Mouse (Mus musculus): ENCODE data around the gene Klrg1. TPM values are rescaled to one million over a fixed set of nuclear protein-coding genes. Genes with fewer than 3 reads are reported as not detected.

The Klrg1 gene
- total RNA-seq (2015) (0.56 and 0.64 TPM in 2 replicates), total RNA-seq (2017) (0.44 and 0.65 TPM in 2 replicates)

- ATAC-seq (ENCODE audit: poor library complexity, severe bottlenecking), result no peak
Measured at GRCm38 (mm10) chr6:122282782-122283181, at the start of gene Klrg1. TSS of gene Klrg1 (minus strand) at chr6:122282882.

- ATAC-seq (ENCODE audit: poor library complexity, severe bottlenecking), result no peak
Measured at GRCm38 (mm10) chr6:122325361-122325975, 42.8 kb upstream of the Klrg1 start.

- no peak for ATAC-seq (ENCODE audit: poor library complexity, severe bottlenecking)
Measured at GRCm38 (mm10) chr6:122318726-122319125, 36.0 kb upstream of the Klrg1 start.

- no peak for ATAC-seq (ENCODE audit: poor library complexity, severe bottlenecking)
Measured at GRCm38 (mm10) chr6:122310187-122310820, 27.6 kb upstream of the Klrg1 start.

GRCm38 (mm10) chr6:122309446-122309960, 26.8 kb upstream of the Klrg1 start:
- peak; percentile 23 for ATAC-seq (ENCODE audit: poor library complexity, severe bottlenecking)

- ATAC-seq (ENCODE audit: poor library complexity, severe bottlenecking), result peak; percentile 81
Measured at GRCm38 (mm10) chr6:122308505-122309393, 26.1 kb upstream of the Klrg1 start, which contains the start of gene M6pr. TSS of gene M6pr (plus strand) at chr6:122308720.

- ATAC-seq (ENCODE audit: poor library complexity, severe bottlenecking), result 0 out of 2 replicates have a peak, but pooled peaks have one; percentile 0
Measured at GRCm38 (mm10) chr6:122308136-122308504, 25.4 kb upstream of the Klrg1 start.

- ATAC-seq (ENCODE audit: poor library complexity, severe bottlenecking), result no peak
Measured at GRCm38 (mm10) chr6:122306707-122307106, 24.0 kb upstream of the Klrg1 start.

- no peak for ATAC-seq (ENCODE audit: poor library complexity, severe bottlenecking)
Measured at GRCm38 (mm10) chr6:122304790-122305555, 22.3 kb upstream of the Klrg1 start.

GRCm38 (mm10) chr6:122304355-122304754, 21.7 kb upstream of the Klrg1 start:
- 0 out of 2 replicates have a peak, but pooled peaks have one; percentile 15 for ATAC-seq (ENCODE audit: poor library complexity, severe bottlenecking)

- ATAC-seq (ENCODE audit: poor library complexity, severe bottlenecking), result no peak
Measured at GRCm38 (mm10) chr6:122303526-122303925, 20.8 kb upstream of the Klrg1 start.

GRCm38 (mm10) chr6:122302661-122303060, 20.0 kb upstream of the Klrg1 start:
- peak; percentile 45 for ATAC-seq (ENCODE audit: poor library complexity, severe bottlenecking)

GRCm38 (mm10) chr6:122302121-122302520, 19.4 kb upstream of the Klrg1 start:
- no peak for ATAC-seq (ENCODE audit: poor library complexity, severe bottlenecking)

- no peak for ATAC-seq (ENCODE audit: poor library complexity, severe bottlenecking)
Measured at GRCm38 (mm10) chr6:122299621-122300133, 17.0 kb upstream of the Klrg1 start.

- no peak for ATAC-seq (ENCODE audit: poor library complexity, severe bottlenecking)
Measured at GRCm38 (mm10) chr6:122298223-122298609, 15.5 kb upstream of the Klrg1 start.

GRCm38 (mm10) chr6:122297279-122298222, 14.9 kb upstream of the Klrg1 start:
- peak; percentile 74 for ATAC-seq (ENCODE audit: poor library complexity, severe bottlenecking)

- no peak for ATAC-seq (ENCODE audit: poor library complexity, severe bottlenecking)
Measured at GRCm38 (mm10) chr6:122296918-122297278, 14.2 kb upstream of the Klrg1 start.

GRCm38 (mm10) chr6:122295242-122295641, 12.6 kb upstream of the Klrg1 start:
- 0 out of 2 replicates have a peak, but pooled peaks have one; percentile 25 for ATAC-seq (ENCODE audit: poor library complexity, severe bottlenecking)

GRCm38 (mm10) chr6:122294290-122294689, 11.6 kb upstream of the Klrg1 start:
- no peak for ATAC-seq (ENCODE audit: poor library complexity, severe bottlenecking)

Data from megakaryocyte, adult 5-6 weeks (primary cell).